Mouse (Mus musculus): ENCODE results near the gene Cyfip1.

GRCm38 (mm10) chr7:55861175-55861574, 19.6 kb downstream of the Cyfip1 start:
- TF ChIP-seq CTCF (IDR thresholded peaks at IDR 0.05; ENCODE audit: low read depth) (no peak), EP300 (IDR thresholded peaks at IDR 0.05; ENCODE audit: low read depth) (no peak)

Data from heart, postnatal 0 days (tissue).